Mouse (Mus musculus) forebrain, embryonic 16.5 days (tissue): ENCODE measurements at regions not wholly inside any gene's neighbourhood (a gene's known extent, or its start where the extent isn't known, plus 50 kb on each side); places are given as distances from the start of the nearest gene placed in this dataset.
"Not testable (repeated sequence)": the region's sequence is repeated elsewhere in the genome, so short reads cannot be mapped to it uniquely, and the experiment has no call there.

ENCODE experiments used
- ATAC-seq: fragments of 200-750 bp; cut with Nextera tagmentation; 2 replicates; pipeline ENCODE4 v1.8.0; 2017; ENCODE audit warnings: mild to moderate bottlenecking, moderate library complexity
- H3K27ac ChIP-seq: fragments of 300-500 bp; sonication (generic); 2 replicates; pipeline ENCODE4 v1.5.1; 2014; ENCODE audit warnings: low read length, control low read depth
- H3K27me3 ChIP-seq: fragments of 300-500 bp; sonication (generic); replicated peaks from 2 replicates; pipeline ENCODE4 v1.6.1; 2014; ENCODE audit warnings: low read length; ENCODE audit not compliant: control insufficient read depth, insufficient read depth
- H3K36me3 ChIP-seq: fragments of 300-500 bp; sonication (generic); 2 replicates; pipeline ENCODE4 v1.6.1; 2014; ENCODE audit not compliant: control insufficient read depth, insufficient read depth
- H3K4me1 ChIP-seq: fragments of 300-500 bp; sonication (generic); replicated peaks from 2 replicates; pipeline ENCODE4 v1.6.1; 2014; ENCODE audit warnings: low read length; ENCODE audit not compliant: control insufficient read depth, insufficient read depth
- H3K4me2 ChIP-seq: fragments of 300-500 bp; sonication (generic); 2 replicates; pipeline ENCODE4 v1.6.1; 2014; ENCODE audit warnings: mild to moderate bottlenecking, low read length, control low read depth
- H3K4me3 ChIP-seq: fragments of 300-500 bp; sonication (generic); replicated peaks from 2 replicates; pipeline ENCODE4 v1.5.1; 2014; ENCODE audit warnings: mild to moderate bottlenecking, low read length, control low read depth
- H3K9ac ChIP-seq: fragments of 300-500 bp; sonication (generic); replicated peaks from 2 replicates; pipeline ENCODE4 v1.6.1; 2014; ENCODE audit warnings: low read depth, low read length, control low read depth
- H3K9me3 ChIP-seq: fragments of 300-500 bp; sonication (generic); 2 replicates; pipeline ENCODE4 v1.6.1; 2016; ENCODE audit warnings: low read length; ENCODE audit not compliant: control insufficient read depth
- WGBS: fragments of 180-500 bp; shearing (Covaris S2); extraction: QIAGEN DNeasy Blood & Tissue Kit; methylation state at CpG from one replicate; pipeline ENCODE4 v1.1.7; 2014; 5-methylcytosine and 5-hydroxymethylcytosine counted together

- Histone ChIP-seq H3K4me3 (no peak overlapping the region), H3K4me2 (no peak overlapping the region), H3K9me3 (no peaks in the 10 kb centered on the region), H3K36me3 (no peaks in the 10 kb centered on the region), H3K27me3 (no peaks in the 10 kb centered on the region), H3K9ac (no peak overlapping the region), H3K4me1 (no peaks in the 10 kb centered on the region), H3K27ac (no peak overlapping the region)
- 74% methylated on average over 11 of the region's 11 CpGs for WGBS
- no peak for ATAC-seq
Observed at GRCm38 (mm10) chr9:82609111-82609510, 220.2 kb upstream of the Irak1bp1 start.

GRCm38 (mm10) chr9:82609946-82610345, 219.4 kb upstream of the Irak1bp1 start:
- H3K4me3 ChIP-seq: no peak overlapping the region
- no peaks in the 10 kb centered on the region for H3K27me3 ChIP-seq
- H3K4me2 ChIP-seq: no peak overlapping the region
- H3K9ac ChIP-seq: no peak overlapping the region
- H3K36me3 ChIP-seq: no peaks in the 10 kb centered on the region
- no peak overlapping the region for H3K27ac ChIP-seq
- H3K4me1 ChIP-seq: no peaks in the 10 kb centered on the region
- H3K9me3 ChIP-seq: no peaks in the 10 kb centered on the region
- ATAC-seq: no peak
- WGBS: 81% methylated on average over 4 of the region's 4 CpGs

- no peak for ATAC-seq
- no peaks in the 10 kb centered on the region for H3K27me3 ChIP-seq
- no peaks in the 10 kb centered on the region for H3K4me1 ChIP-seq
- no peaks in the 10 kb centered on the region for H3K36me3 ChIP-seq
- no peak overlapping the region for H3K9ac ChIP-seq
- H3K9me3 ChIP-seq: no peaks in the 10 kb centered on the region
- no peak overlapping the region for H3K4me2 ChIP-seq
- 94% methylated on average over 2 of the region's 2 CpGs for WGBS
- H3K27ac ChIP-seq: no peak overlapping the region
- no peak overlapping the region for H3K4me3 ChIP-seq
Observed at GRCm38 (mm10) chr9:82612526-82612925, 216.8 kb upstream of the Irak1bp1 start.

- no peak for ATAC-seq
- WGBS: 74% methylated on average over 3 of the region's 3 CpGs
- H3K4me3 ChIP-seq: no peak overlapping the region
- H3K27me3 ChIP-seq: no peaks in the 10 kb centered on the region
- no peaks in the 10 kb centered on the region for H3K36me3 ChIP-seq
- H3K27ac ChIP-seq: no peak overlapping the region
- H3K4me2 ChIP-seq: no peak overlapping the region
- no peaks in the 10 kb centered on the region for H3K9me3 ChIP-seq
- no peaks in the 10 kb centered on the region for H3K4me1 ChIP-seq
- no peak overlapping the region for H3K9ac ChIP-seq
Observed at GRCm38 (mm10) chr9:82632411-82632810, 196.9 kb upstream of the Irak1bp1 start.

GRCm38 (mm10) chr9:82640277-82640676, 189.1 kb upstream of the Irak1bp1 start:
- no peaks in the 10 kb centered on the region for H3K36me3 ChIP-seq
- no peaks in the 10 kb centered on the region for H3K4me1 ChIP-seq
- no peak overlapping the region for H3K27ac ChIP-seq
- no peak overlapping the region for H3K4me2 ChIP-seq
- WGBS: 91% methylated on average over 2 of the region's 2 CpGs
- no peaks in the 10 kb centered on the region for H3K27me3 ChIP-seq
- no peak for ATAC-seq
- H3K9ac ChIP-seq: no peak overlapping the region
- H3K9me3 ChIP-seq: no peaks in the 10 kb centered on the region
- no peak overlapping the region for H3K4me3 ChIP-seq

- Histone ChIP-seq H3K4me3 (no peak overlapping the region), H3K9ac (no peak overlapping the region), H3K27ac (no peak overlapping the region), H3K27me3 (no peaks in the 10 kb centered on the region), H3K4me2 (no peak overlapping the region), H3K9me3 (no peaks in the 10 kb centered on the region), H3K36me3 (no peaks in the 10 kb centered on the region), H3K4me1 (no peaks in the 10 kb centered on the region)
- 15% methylated on average over 1 of the region's 1 CpGs for WGBS
- ATAC-seq: 0 out of 2 replicates have a peak, but pooled peaks have one; percentile 45
Observed at GRCm38 (mm10) chr9:82643900-82644299, 185.4 kb upstream of the Irak1bp1 start.

GRCm38 (mm10) chr9:82655511-82655910, 173.8 kb upstream of the Irak1bp1 start:
- ATAC-seq, H3K9ac ChIP-seq, H3K27ac ChIP-seq, H3K36me3 ChIP-seq, H3K27me3 ChIP-seq, H3K4me3 ChIP-seq, H3K9me3 ChIP-seq, H3K4me2 ChIP-seq, H3K4me1 ChIP-seq: not testable (repeated sequence)
- WGBS: 30% methylated on average over 1 of the region's 1 CpGs

GRCm38 (mm10) chr9:82682196-82682595, 147.1 kb upstream of the Irak1bp1 start:
- WGBS: 58% methylated on average over 1 of the region's 1 CpGs
- no peak overlapping the region for H3K4me3 ChIP-seq
- H3K9me3 ChIP-seq: no peaks in the 10 kb centered on the region
- no peak overlapping the region for H3K27ac ChIP-seq
- no peak overlapping the region for H3K9ac ChIP-seq
- H3K4me1 ChIP-seq: no peaks in the 10 kb centered on the region
- H3K27me3 ChIP-seq: no peaks in the 10 kb centered on the region
- H3K4me2 ChIP-seq: no peak overlapping the region
- no peak for ATAC-seq
- H3K36me3 ChIP-seq: no peaks in the 10 kb centered on the region

- H3K4me2 ChIP-seq: no peak overlapping the region
- peaks cover 2% of the 10 kb centered on the region; the same call in 1 of the 2 replicates for H3K4me1 ChIP-seq
- WGBS: 24% methylated on average over 2 of the region's 2 CpGs
- no peak overlapping the region for H3K27ac ChIP-seq
- H3K9ac ChIP-seq: no peak overlapping the region
- no peak overlapping the region for H3K4me3 ChIP-seq
- no peaks in the 10 kb centered on the region for H3K9me3 ChIP-seq
- no peaks in the 10 kb centered on the region for H3K36me3 ChIP-seq
- no peaks in the 10 kb centered on the region for H3K27me3 ChIP-seq
- no peak for ATAC-seq
Observed at GRCm38 (mm10) chr9:82709411-82709983, 119.8 kb upstream of the Irak1bp1 start.
